Mouse (Mus musculus) liver, embryonic 14.5 days (tissue): Measurements from ENCODE around the gene Rpl31.

Experiments
- CTCF ChIP-seq: IDR thresholded peaks from 2 replicates; pipeline ENCODE4 v1.5.1; 2016; ENCODE audit warnings: antibody characterized with exemption, low read depth, control low read depth
- EP300 ChIP-seq: IDR thresholded peaks from 2 replicates; pipeline ENCODE4 v1.6.1; 2016; ENCODE audit warnings: antibody characterized with exemption, low read depth

DNA sequence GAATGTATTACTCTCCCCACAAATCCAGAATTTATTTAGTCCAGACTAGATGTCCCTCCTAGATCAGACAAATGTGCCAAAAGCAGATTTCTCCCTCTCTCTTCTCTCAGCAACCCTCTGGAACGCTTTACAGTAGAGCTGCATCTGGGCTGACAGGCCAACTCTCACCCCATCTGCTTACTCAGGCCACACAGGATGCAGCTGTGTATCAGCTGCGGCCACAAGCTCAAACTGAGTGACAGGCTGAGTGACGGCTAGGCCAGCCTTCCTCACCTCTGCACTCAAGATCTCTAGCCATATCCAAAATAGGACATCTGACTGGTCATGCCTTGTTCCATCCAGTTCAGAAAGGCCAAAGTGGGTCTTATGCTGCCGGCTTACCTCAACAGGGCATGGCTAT is 28.7 kb downstream of the Rpl31 start:
- no peak for TF ChIP-seq CTCF
- peak; percentile 35 for TF ChIP-seq EP300
